ENCODE assay signal across 21 mouse cellular contexts in genomic region chr2:55535482-55535881, GRCm38 (mm10).
DNase-seq lines count a peak whose midpoint lies in the region; ATAC-seq and TF ChIP-seq lines count a peak whose summit lies in the region.
"Had no signal": no experiment of that assay in that cellular context is flagged by ENCODE, and none has a peak within 500 bp of the region (broad histone marks: within the 10 kb centered on the region; RNA-seq: fewer than 3 reads in every experiment).

No protein-coding gene starts in this region.

- ATAC-seq in forebrain, postnatal 0 days, result peak; percentile 36; the same call in 1 of the 2 replicates
- ATAC-seq in forebrain, embryonic 13.5 days, result no peak; the same call in 1 of the 2 replicates
- ATAC-seq: CD4-positive, CD25-positive, alpha-beta regulatory T cell, adult 4 months; intestine, embryonic 15.5 days had no signal

- 58% methylated on average over 1 of the region's 1 CpGs for WGBS in forebrain, postnatal 0 days
- WGBS in forebrain, embryonic 13.5 days, result 86% methylated on average over 1 of the region's 1 CpGs

- H3K9me3 ChIP-seq in forebrain, postnatal 0 days (ENCODE audit: low read length), result no peaks in the 10 kb centered on the region
- H3K9me3 ChIP-seq in forebrain, embryonic 13.5 days (replicated peaks), result no peaks in the 10 kb centered on the region
- H3K9me3 ChIP-seq: heart, embryonic 12.5 days; heart, embryonic 15.5 days; hindbrain, embryonic 10.5 days; hindbrain, embryonic 13.5 days; intestine, embryonic 15.5 days had no signal

- no peaks in the 10 kb centered on the region for H3K27me3 ChIP-seq in forebrain, postnatal 0 days (ENCODE audit: insufficient read depth, low read length)
- H3K27me3 ChIP-seq in forebrain, embryonic 13.5 days, result no peaks in the 10 kb centered on the region
- H3K27me3 ChIP-seq: heart, embryonic 12.5 days; heart, embryonic 15.5 days; hindbrain, embryonic 13.5 days; intestine, embryonic 15.5 days had no signal

- DNase-seq in forebrain, postnatal 0 days, result peak; percentile 13
- no peak for DNase-seq in left cerebral cortex, adult 2 months (ENCODE audit: extremely low spot score in 1 of 2, low spot score in 2 of 2)
- no peak for DNase-seq in left cerebral cortex, adult 18-20 months (ENCODE audit: low spot score in 2 of 2)
- DNase-seq in telencephalon, adult 2 months (ENCODE audit: low read depth, low spot score), result peak; percentile 29
- no peak for DNase-seq in urinary bladder, postnatal 10 days (ENCODE audit: low spot score)
- DNase-seq: adrenal gland, adult 2 months; adrenal gland, postnatal 14 days; cerebellum, adult 18-20 months; cerebellum, adult 9-10 months; cerebellum, postnatal 14 days; gastrocnemius, postnatal 25 days; heart, adult 18-20 months; heart, postnatal 10 days; heart, postnatal 36 days had no signal

- H3K9ac ChIP-seq in forebrain, postnatal 0 days, result no peak overlapping the region
- no peak overlapping the region for H3K9ac ChIP-seq in forebrain, embryonic 13.5 days
- H3K9ac ChIP-seq: heart, embryonic 12.5 days; heart, embryonic 15.5 days; hindbrain, embryonic 13.5 days; intestine, embryonic 15.5 days had no signal

- H3K4me1 ChIP-seq in forebrain, postnatal 0 days (ENCODE audit: insufficient read depth), result no peaks in the 10 kb centered on the region
- no peaks in the 10 kb centered on the region for H3K4me1 ChIP-seq in forebrain, embryonic 13.5 days
- H3K4me1 ChIP-seq: heart, embryonic 12.5 days; heart, embryonic 15.5 days; hindbrain, embryonic 10.5 days; hindbrain, embryonic 13.5 days; intestine, embryonic 15.5 days had no signal

- no peak overlapping the region for H3K27ac ChIP-seq in forebrain, postnatal 0 days (ENCODE audit: low read depth, low read length)
- no peak overlapping the region for H3K27ac ChIP-seq in forebrain, embryonic 13.5 days
- H3K27ac ChIP-seq in left cerebral cortex, adult 2 months, result peak overlapping the region; percentile 41; the same call in 1 of the 2 replicates
- H3K27ac ChIP-seq: heart, embryonic 15.5 days; hindbrain, embryonic 10.5 days; hindbrain, embryonic 13.5 days; intestine, embryonic 15.5 days had no signal

- no peaks in the 10 kb centered on the region for H3K36me3 ChIP-seq in forebrain, postnatal 0 days (ENCODE audit: insufficient read depth)
- no peaks in the 10 kb centered on the region for H3K36me3 ChIP-seq in forebrain, embryonic 13.5 days (ENCODE audit: poor library complexity, severe bottlenecking)
- H3K36me3 ChIP-seq: heart, embryonic 12.5 days; heart, embryonic 15.5 days; hindbrain, embryonic 10.5 days; hindbrain, embryonic 13.5 days; intestine, embryonic 15.5 days had no signal

- H3K4me2 ChIP-seq in forebrain, postnatal 0 days (ENCODE audit: low read depth), result no peak overlapping the region
- no peak overlapping the region for H3K4me2 ChIP-seq in forebrain, embryonic 13.5 days
- H3K4me2 ChIP-seq: heart, embryonic 12.5 days; heart, embryonic 15.5 days; hindbrain, embryonic 13.5 days; intestine, embryonic 15.5 days had no signal

- no peak overlapping the region for H3K4me3 ChIP-seq in forebrain, postnatal 0 days (ENCODE audit: low read depth, low read length)
- no peak overlapping the region for H3K4me3 ChIP-seq in forebrain, embryonic 13.5 days
- no peak overlapping the region for H3K4me3 ChIP-seq in left cerebral cortex, adult 2 months
- H3K4me3 ChIP-seq: heart, embryonic 12.5 days; heart, embryonic 15.5 days; hindbrain, embryonic 10.5 days; hindbrain, embryonic 13.5 days; intestine, embryonic 15.5 days had no signal

- intact Hi-C loops in left cerebral cortex, adult 2 months (cut with DNase I), result loop anchor here (5.0 kb wide), 1 partner anchor 157 kb away; no protein-coding TSS in a partner anchor

- no peak for TF ChIP-seq CTCF in forebrain, postnatal 0 days (IDR thresholded peaks at IDR 0.05; ENCODE audit: low read depth)
- no peak for TF ChIP-seq CTCF in left cerebral cortex, adult 2 months (IDR thresholded peaks at IDR 0.05)

Comparison
In these comparisons a context has a peak if more than half of its experiments do, and no peak if none do; other contexts are left out.
1. DNase-seq: peak in forebrain, postnatal 0 days (single experiment) and telencephalon, adult 2 months (single experiment); none in left cerebral cortex, adult 2 months (0 of 2), left cerebral cortex, adult 18-20 months (0 of 2) and urinary bladder, postnatal 10 days (single experiment).